Mouse (Mus musculus) MEL (cell line): Measurements from ENCODE around the gene Tbc1d5.

Experiments used
- POLR2A ChIP-seq, 2 experiments: IDR thresholded peaks; 2 replicates each; pipeline ENCODE4 v1.6.1; 2011 to 2012; ENCODE audit warnings: low read length in 2 of 2, mild to moderate bottlenecking in 2 of 2, control low read depth in 1 of 2, improper control_type of control experiment in 1 of 2, low read depth in 1 of 2, moderate library complexity in 1 of 2; ENCODE audit not compliant: control insufficient read depth in 1 of 2, insufficient read depth in 1 of 2, poor library complexity in 1 of 2
- TCF12 ChIP-seq: IDR thresholded peaks from 2 replicates; pipeline ENCODE4 v1.6.1; 2014; ENCODE audit warnings: low read depth, mild to moderate bottlenecking, inconsistent platforms, low read length, improper control_type of control experiment, moderate library complexity

DNA sequence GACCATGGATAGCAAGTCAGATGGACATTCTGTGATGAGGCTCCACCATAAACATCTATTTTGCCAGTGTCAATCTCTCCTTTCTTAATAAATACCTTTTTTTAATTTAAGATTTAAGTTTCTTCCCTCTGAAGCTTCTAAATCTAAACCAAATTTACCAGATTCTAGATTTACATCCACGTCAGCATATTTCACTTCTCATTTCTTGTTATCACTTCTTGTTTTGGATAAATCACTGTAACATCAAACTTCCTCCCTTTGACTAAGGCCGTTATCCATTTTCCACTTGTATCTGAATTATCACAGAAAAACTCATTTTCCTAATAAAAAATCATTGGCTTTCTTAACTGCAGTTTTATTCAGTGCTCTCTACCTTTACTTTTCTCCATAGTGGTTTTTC is 30.4 kb upstream of the Tbc1d5 start:
- TF ChIP-seq POLR2A (IDR thresholded peaks at IDR 0.05; ENCODE audit: control insufficient read depth in 1 of 2, insufficient read depth in 1 of 2, low read depth in 1 of 2, low read length in 2 of 2, poor library complexity in 1 of 2) (no peak), TCF12 (no peak)
